Mouse (Mus musculus) forebrain, embryonic 15.5 days (tissue): ENCODE data around the gene Fahd1. TPM values are rescaled to one million over a fixed set of nuclear protein-coding genes. Genes with fewer than 3 reads are reported as not detected.

ENCODE experiments used
- polyA plus RNA-seq: library from polyadenylated mRNA; unstranded; fragments of >200 nt; fragmentation: Nextera tagmentation; extraction: Ambion mirVana; gene quantifications from 2 replicates; pipeline ENCODE4 v1.2.1, GENCODE M21; 2015

The Fahd1 gene
- polyA plus RNA-seq, 1 experiment from 2014 or later: 16.0 TPM

Other genes with a start within 250 kb of the Fahd1 start
- 68.7 and 75.6 TPM in 2 replicates for gene Tsc2, start 217.7 kb downstream of the Fahd1 start, polyA plus RNA-seq
- gene Nthl1, start 217.7 kb downstream of the Fahd1 start, polyA plus RNA-seq: 12.5 and 12.7 TPM in 2 replicates
- 26.7 and 27.6 TPM in 2 replicates for gene Slc9a3r2, start 200.0 kb downstream of the Fahd1 start, polyA plus RNA-seq
- not detected in 2 replicates for gene Npw, start 191.9 kb downstream of the Fahd1 start, polyA plus RNA-seq
- gene Zfp598, start 180.7 kb downstream of the Fahd1 start, polyA plus RNA-seq: 19.1 and 20.9 TPM in 2 replicates
- 134 and 145 TPM in 2 replicates for gene Syngr3, start 160.4 kb downstream of the Fahd1 start, polyA plus RNA-seq
- 38.7 TPM in 2 replicates for gene Gfer, start 154.2 kb downstream of the Fahd1 start, polyA plus RNA-seq
- 1.4 and 2.0 TPM in 2 replicates for gene Noxo1, start 154.1 kb downstream of the Fahd1 start, polyA plus RNA-seq
- 79.5 and 83.9 TPM in 2 replicates for gene Tbl3, start 142.7 kb downstream of the Fahd1 start, polyA plus RNA-seq
- not detected in 2 replicates for gene Rnf151, start 132.3 kb downstream of the Fahd1 start, polyA plus RNA-seq
- gene Rps2, start 132.2 kb downstream of the Fahd1 start, polyA plus RNA-seq: 816 and 846 TPM in 2 replicates
- gene Ndufb10, start 125.9 kb downstream of the Fahd1 start, polyA plus RNA-seq: 249 and 261 TPM in 2 replicates
- gene Rpl3l, start 122.5 kb downstream of the Fahd1 start, polyA plus RNA-seq: not detected in 2 replicates
- gene Msrb1, start 113.7 kb downstream of the Fahd1 start, polyA plus RNA-seq: 20.5 and 22.5 TPM in 2 replicates
- gene Hs3st6, start 97.4 kb downstream of the Fahd1 start, polyA plus RNA-seq: not detected in 2 replicates
- not detected in 2 replicates for gene Meiob, start 46.1 kb downstream of the Fahd1 start, polyA plus RNA-seq
- 45.1 and 45.7 TPM in 2 replicates for gene Hagh, start 10.2 kb downstream of the Fahd1 start, polyA plus RNA-seq
- 0.11 TPM in 1 of 2 replicates, not detected in the other for gene Igfals, start 15.6 kb upstream of the Fahd1 start, polyA plus RNA-seq
- gene Nubp2, start 36.0 kb upstream of the Fahd1 start, polyA plus RNA-seq: 73.2 and 74.2 TPM in 2 replicates
- gene Spsb3, start 36.3 kb upstream of the Fahd1 start, polyA plus RNA-seq: 81.5 and 82.5 TPM in 2 replicates
- 32.8 and 34.6 TPM in 2 replicates for gene Eme2, start 44.7 kb upstream of the Fahd1 start, polyA plus RNA-seq
- gene Mrps34, start 44.8 kb upstream of the Fahd1 start, polyA plus RNA-seq: 77.6 and 82.2 TPM in 2 replicates
- gene Nme3, start 46.1 kb upstream of the Fahd1 start, polyA plus RNA-seq: 69.6 and 72.6 TPM in 2 replicates
- gene Mapk8ip3, start 86.6 kb upstream of the Fahd1 start, polyA plus RNA-seq: 89.4 and 90.6 TPM in 2 replicates
- gene Jpt2, start 110.3 kb upstream of the Fahd1 start, polyA plus RNA-seq: 101 and 114 TPM in 2 replicates
- gene Cramp1l, start 165.4 kb upstream of the Fahd1 start, polyA plus RNA-seq: 7.6 and 8.5 TPM in 2 replicates
- 24.0 and 25.4 TPM in 2 replicates for gene Ift140, start 165.7 kb upstream of the Fahd1 start, polyA plus RNA-seq
- 10.5 and 11.5 TPM in 2 replicates for gene Tmem204, start 233.2 kb upstream of the Fahd1 start, polyA plus RNA-seq